Mouse (Mus musculus) frontal cortex, postnatal 36 days (tissue): ENCODE results near the gene Acaa1a.

Experiments used
- DNase-seq, 2 experiments: peaks; one replicate each; pipeline ENCODE4 v3.0.0; 2022; ENCODE audit warnings: low spot score in 2 of 2

The Acaa1a gene

GRCm38 (mm10) chr9:119388956-119389355 lies 49.5 kb downstream of the Acaa1a start:
- DNase-seq: no peak

DNA sequence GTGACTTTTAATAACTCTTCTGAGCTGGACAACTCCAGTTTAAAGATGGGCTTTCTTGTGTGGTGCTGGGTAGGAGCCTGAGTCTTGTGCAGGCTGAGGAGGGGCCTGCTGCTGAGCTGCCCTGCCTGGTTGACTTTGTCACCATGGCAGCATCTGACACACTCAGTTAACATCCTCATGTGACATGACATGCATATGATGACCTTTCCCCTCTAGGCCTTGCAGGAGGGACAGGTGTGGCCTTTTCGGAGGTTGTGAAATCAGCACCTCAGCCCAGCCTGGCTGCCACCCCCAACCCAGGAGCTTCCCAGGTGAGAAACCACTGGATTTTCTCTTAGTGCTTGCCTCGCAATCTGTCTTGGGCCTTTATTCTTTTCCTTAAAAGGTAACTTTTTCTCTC lies 50.7 kb downstream of the Acaa1a start:
- DNase-seq: no peak

DNA sequence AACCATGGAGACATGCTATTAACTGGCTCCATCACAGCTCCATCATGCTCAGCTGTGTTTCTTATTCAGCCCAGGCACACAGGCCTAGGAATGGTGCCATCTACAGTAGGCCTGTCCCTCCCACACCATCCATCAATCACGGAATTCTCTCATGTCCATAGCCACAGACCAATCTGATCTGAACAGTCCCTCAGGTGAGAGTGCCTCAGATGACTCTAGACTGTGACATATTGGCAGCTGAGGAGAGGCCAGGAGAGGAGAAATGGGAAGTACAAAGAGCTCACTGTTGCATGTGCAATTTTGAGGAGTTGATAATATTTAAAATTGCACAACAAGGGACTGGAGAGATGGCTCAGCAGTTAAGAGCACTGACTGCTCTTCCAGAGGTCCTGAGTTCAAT lies 55.3 kb downstream of the Acaa1a start:
- no peak for DNase-seq
